Comparison of ENCODE assay signal across 21 mouse cellular contexts in the genomic region with DNA sequence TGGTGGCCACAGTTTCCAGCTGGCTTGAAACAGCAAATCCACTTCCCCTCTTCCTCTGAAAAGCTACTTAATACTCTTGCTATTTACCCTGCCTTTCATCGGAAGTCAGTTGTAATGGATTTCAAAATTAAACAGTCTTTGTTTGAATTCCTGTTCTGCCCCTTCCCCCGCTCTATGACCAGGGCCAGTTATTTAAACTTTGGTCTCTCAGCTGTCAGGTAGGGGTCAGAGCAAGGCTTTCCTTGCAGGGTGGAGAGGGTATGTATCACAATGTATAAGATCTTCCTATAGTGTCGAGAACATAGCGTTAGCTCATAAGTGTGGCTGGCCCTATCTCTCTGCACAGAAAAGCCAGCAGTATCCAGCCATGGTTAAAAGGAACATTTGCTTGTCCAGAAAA.
DNase-seq lines count a peak whose midpoint lies in the region; ATAC-seq and TF ChIP-seq lines count a peak whose summit lies in the region.
"Had no signal": no experiment of that assay in that cellular context is flagged by ENCODE, and none has a peak within 500 bp of the region (broad histone marks: within the 10 kb centered on the region; RNA-seq: fewer than 3 reads in every experiment).

No protein-coding gene starts in this region.

- no peak overlapping the region for H3K4me3 ChIP-seq in lung, embryonic 15.5 days
- H3K4me3 ChIP-seq in lung, adult 2 months (replicated peaks; ENCODE audit: extremely low read depth, low read depth, low read length), result no peak overlapping the region
- H3K4me3 ChIP-seq in intestine, postnatal 0 days (ENCODE audit: low read depth, low read length), result no peak overlapping the region
- H3K4me3 ChIP-seq in liver, embryonic 12.5 days, result no peak overlapping the region
- H3K4me3 ChIP-seq: hindbrain, embryonic 12.5 days; left cerebral cortex, adult 2 months; midbrain, embryonic 12.5 days; neural tube, embryonic 12.5 days had no signal

- 34% methylated on average over 4 of the region's 4 CpGs for WGBS in lung, embryonic 15.5 days
- 39% methylated on average over 4 of the region's 4 CpGs for WGBS in lung, adult 2 months
- WGBS in intestine, postnatal 0 days, result 38% methylated on average over 4 of the region's 4 CpGs
- 80% methylated on average over 4 of the region's 4 CpGs for WGBS in liver, embryonic 12.5 days (ENCODE audit: insufficient replicate concordance)

- peaks cover 17% of the 10 kb centered on the region for H3K4me1 ChIP-seq in lung, embryonic 15.5 days
- no peaks in the 10 kb centered on the region for H3K4me1 ChIP-seq in lung, adult 2 months (ENCODE audit: control insufficient read depth, insufficient read depth, low read length)
- peaks cover 2% of the 10 kb centered on the region; the same call in 1 of the 2 replicates for H3K4me1 ChIP-seq in intestine, postnatal 0 days (replicated peaks; ENCODE audit: control insufficient read depth, insufficient read depth, low read length)
- H3K4me1 ChIP-seq in liver, embryonic 12.5 days, result no peaks in the 10 kb centered on the region

- H3K4me2 ChIP-seq in lung, embryonic 15.5 days, result no peak overlapping the region
- H3K4me2 ChIP-seq in intestine, postnatal 0 days (replicated peaks; ENCODE audit: low read depth), result no peak overlapping the region
- H3K4me2 ChIP-seq in liver, embryonic 12.5 days, result no peak overlapping the region
- H3K4me2 ChIP-seq: hindbrain, embryonic 12.5 days; midbrain, embryonic 12.5 days; neural tube, embryonic 12.5 days had no signal

- no peak for TF ChIP-seq POLR2A in lung, adult 2 months (IDR thresholded peaks at IDR 0.05; ENCODE audit: borderline replicate concordance, extremely low read depth, low read depth, low read length)

- 0 out of 2 replicates have a peak overlapping the region, but pooled peaks have one; percentile 12 for H3K27ac ChIP-seq in lung, embryonic 15.5 days
- H3K27ac ChIP-seq in intestine, postnatal 0 days (ENCODE audit: low read depth, low read length), result peak overlapping the region; percentile 68; the same call in 1 of the 2 replicates
- H3K27ac ChIP-seq in liver, embryonic 12.5 days, result peak overlapping the region; percentile 57; the same call in 1 of the 2 replicates
- H3K27ac ChIP-seq: hindbrain, embryonic 12.5 days; left cerebral cortex, adult 2 months; midbrain, embryonic 12.5 days; neural tube, embryonic 12.5 days had no signal

- DNase-seq in lung, adult 2 months, result no peak
- no peak for DNase-seq in layer of hippocampus, adult 8-10 months (ENCODE audit: low spot score in 2 of 2)
- no peak for DNase-seq in MN1 (ENCODE audit: low spot score)
- no peak for DNase-seq in kidney, postnatal 25 days
- DNase-seq: adrenal gland, postnatal 10 days; cerebellum, adult 2 months; forebrain, postnatal 0 days; gastrocnemius, postnatal 14 days; kidney, postnatal 4 days; layer of hippocampus, adult 9-11 months; right cerebral cortex, postnatal 14 days; thymus, postnatal 14 days had no signal

- no peaks in the 10 kb centered on the region for H3K36me3 ChIP-seq in lung, embryonic 15.5 days
- no peaks in the 10 kb centered on the region for H3K36me3 ChIP-seq in intestine, postnatal 0 days (ENCODE audit: control insufficient read depth, insufficient read depth)
- H3K36me3 ChIP-seq in liver, embryonic 12.5 days, result no peaks in the 10 kb centered on the region
- H3K36me3 ChIP-seq: hindbrain, embryonic 12.5 days; midbrain, embryonic 12.5 days; neural tube, embryonic 12.5 days had no signal

- H3K27me3 ChIP-seq in lung, embryonic 15.5 days, result no peaks in the 10 kb centered on the region
- no peaks in the 10 kb centered on the region for H3K27me3 ChIP-seq in intestine, postnatal 0 days (replicated peaks; ENCODE audit: control insufficient read depth, insufficient read depth, low read length)
- H3K27me3 ChIP-seq in liver, embryonic 12.5 days (replicated peaks), result no peaks in the 10 kb centered on the region
- H3K27me3 ChIP-seq: hindbrain, embryonic 12.5 days; midbrain, embryonic 12.5 days; neural tube, embryonic 12.5 days had no signal

- no peaks in the 10 kb centered on the region for H3K9me3 ChIP-seq in lung, embryonic 15.5 days
- no peaks in the 10 kb centered on the region for H3K9me3 ChIP-seq in intestine, postnatal 0 days (ENCODE audit: control insufficient read depth)
- H3K9me3 ChIP-seq in liver, embryonic 12.5 days (replicated peaks), result no peaks in the 10 kb centered on the region
- H3K9me3 ChIP-seq: hindbrain, embryonic 12.5 days; midbrain, embryonic 12.5 days; neural tube, embryonic 12.5 days had no signal

- ATAC-seq in lung, embryonic 15.5 days (ENCODE audit: borderline replicate concordance, extremely low read depth, low FRiP score, low TSS enrichment), result no peak
- ATAC-seq in intestine, postnatal 0 days, result 0 out of 2 replicates have a peak, but pooled peaks have one; percentile 0
- peak; percentile 54; the same call in 1 of the 2 replicates for ATAC-seq in liver, embryonic 12.5 days
- peak; percentile 50 for ATAC-seq in megakaryocyte progenitor cell, adult 5-6 weeks (replicated peaks; ENCODE audit: poor library complexity)
- ATAC-seq: activated CD4-positive, CD25-positive, alpha-beta regulatory T cell, adult 4 months; forebrain, postnatal 0 days had no signal

- TF ChIP-seq CTCF in lung, adult 2 months (IDR thresholded peaks at IDR 0.05; ENCODE audit: insufficient read depth, low read length), result no peak
- TF ChIP-seq CTCF in intestine, postnatal 0 days (IDR thresholded peaks at IDR 0.05; ENCODE audit: low read depth), result no peak

- H3K9ac ChIP-seq in lung, embryonic 15.5 days, result no peak overlapping the region
- 0 out of 2 replicates have a peak overlapping the region, but pooled peaks have one; percentile 17 for H3K9ac ChIP-seq in intestine, postnatal 0 days (ENCODE audit: low read depth, low read length)
- no peak overlapping the region for H3K9ac ChIP-seq in liver, embryonic 12.5 days
- H3K9ac ChIP-seq: forebrain, postnatal 0 days; hindbrain, embryonic 12.5 days; midbrain, embryonic 12.5 days; neural tube, embryonic 12.5 days had no signal

Comparison
In these comparisons a context has a peak if more than half of its experiments do, and no peak if none do; other contexts are left out.
1. H3K27ac ChIP-seq: peak in every context shown above with its lines; median percentile 68 in intestine, postnatal 0 days; 57 in liver, embryonic 12.5 days; 12 in lung, embryonic 15.5 days.